8 mouse cellular contexts compared by ENCODE assay signal in the genomic region with DNA sequence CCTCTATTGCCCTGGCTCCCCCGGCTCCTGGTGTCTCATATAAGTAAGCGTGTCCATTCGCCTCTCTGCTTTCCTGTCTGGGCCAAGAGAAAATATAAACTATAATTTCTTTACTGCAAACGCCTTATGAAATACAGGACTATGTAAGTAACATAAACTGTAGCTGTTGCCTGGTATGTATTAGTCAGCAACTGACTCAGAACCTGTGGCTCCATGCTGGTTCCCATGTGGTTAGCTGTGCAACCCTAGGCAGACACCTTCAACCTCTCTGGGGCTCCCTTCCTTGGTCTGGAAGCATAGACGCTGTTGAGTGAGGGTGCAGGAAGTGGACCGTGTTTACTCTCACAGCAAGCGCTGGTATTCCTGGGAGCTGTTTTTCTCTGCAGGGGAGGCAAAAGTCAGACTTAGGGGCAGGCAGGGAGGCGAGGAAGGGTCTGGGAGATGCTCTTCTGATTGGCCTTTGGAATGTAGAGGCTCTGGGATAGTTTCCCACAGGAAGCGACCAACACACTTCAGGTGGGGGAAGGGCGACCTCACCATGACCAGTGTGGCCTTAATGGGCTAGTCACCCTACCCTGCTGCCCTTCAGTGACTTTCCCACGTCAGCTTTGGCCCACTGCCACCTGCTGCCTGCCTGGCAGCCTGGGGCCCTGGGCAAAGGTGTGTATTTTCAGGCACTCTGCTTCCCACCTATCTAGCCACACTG.
DNase-seq lines count a peak whose midpoint lies in the region; ATAC-seq and TF ChIP-seq lines count a peak whose summit lies in the region.

No protein-coding gene starts in this region.

- no peak for TF ChIP-seq EP300 in liver, embryonic 14.5 days (IDR thresholded peaks at IDR 0.05; ENCODE audit: low read depth)

- TF ChIP-seq CTCF in C2C12 (IDR thresholded peaks at IDR 0.05; ENCODE audit: control insufficient read depth, insufficient read depth, insufficient read length), result no peak
- no peak for TF ChIP-seq CTCF in liver, embryonic 14.5 days (IDR thresholded peaks at IDR 0.05; ENCODE audit: low read depth)
- TF ChIP-seq CTCF in midbrain, postnatal 0 days (IDR thresholded peaks at IDR 0.05), result no peak

- H3ac ChIP-seq in C2C12 (ENCODE audit: control insufficient read depth, insufficient read length, low read depth), result no peak overlapping the region

- peak; percentile 47; the same call in 1 of the 2 replicates for ATAC-seq in liver, embryonic 14.5 days (ENCODE audit: insufficient read depth)
- ATAC-seq in CD4-positive, CD25-positive, alpha-beta regulatory T cell, adult 4 months, result no peak
- ATAC-seq in midbrain, postnatal 0 days (ENCODE audit: low FRiP score), result no peak

- no peaks in the 10 kb centered on the region for H3K9me3 ChIP-seq in liver, embryonic 14.5 days (ENCODE audit: control insufficient read depth, low read length)
- no peaks in the 10 kb centered on the region for H3K9me3 ChIP-seq in midbrain, postnatal 0 days (ENCODE audit: low read length)

- H3K36me3 ChIP-seq in C2C12 (ENCODE audit: control insufficient read depth, insufficient read depth), result peaks cover 58% of the 10 kb centered on the region
- H3K36me3 ChIP-seq in liver, embryonic 14.5 days (replicated peaks; ENCODE audit: control insufficient read depth, insufficient read depth, low read depth), result no peaks in the 10 kb centered on the region
- H3K36me3 ChIP-seq in midbrain, postnatal 0 days (ENCODE audit: insufficient read depth, low read length), result no peaks in the 10 kb centered on the region

- WGBS in liver, embryonic 14.5 days (ENCODE audit: insufficient replicate concordance), result 39% methylated on average over 11 of the region's 11 CpGs
- WGBS in midbrain, postnatal 0 days, result 80% methylated on average over 11 of the region's 11 CpGs

- H3K4me2 ChIP-seq in liver, embryonic 14.5 days (ENCODE audit: low read depth), result 0 out of 2 replicates have a peak overlapping the region, but pooled peaks have one; percentile 40
- H3K4me2 ChIP-seq in midbrain, postnatal 0 days (ENCODE audit: low read depth, low read length, poor library complexity, severe bottlenecking), result no peak overlapping the region

- H3K27me3 ChIP-seq in C2C12 (ENCODE audit: control insufficient read depth, insufficient read depth, insufficient read length), result no peaks in the 10 kb centered on the region
- H3K27me3 ChIP-seq in liver, embryonic 14.5 days (ENCODE audit: control insufficient read depth, insufficient read depth, low read length), result no peaks in the 10 kb centered on the region
- H3K27me3 ChIP-seq in midbrain, postnatal 0 days (ENCODE audit: insufficient read depth, low read length), result no peaks in the 10 kb centered on the region

- no peak overlapping the region for H3K27ac ChIP-seq in liver, embryonic 14.5 days
- no peak overlapping the region for H3K27ac ChIP-seq in midbrain, postnatal 0 days (ENCODE audit: low read depth, low read length)

- peaks cover 16% of the 10 kb centered on the region for H3K79me3 ChIP-seq in C2C12 (ENCODE audit: low read depth)

- peaks cover 51% of the 10 kb centered on the region for H3K79me2 ChIP-seq in C2C12 (ENCODE audit: control insufficient read depth, insufficient read depth)

- H3K4me1 ChIP-seq in liver, embryonic 14.5 days (replicated peaks; ENCODE audit: control insufficient read depth in 2 of 2, insufficient read depth in 2 of 2, low read length in 1 of 2), result peaks cover 0 to 22% of the 10 kb centered on the region in 2 experiments; a peak in 2 of 4 replicates
- peaks cover 9% of the 10 kb centered on the region; the same call in 1 of the 2 replicates for H3K4me1 ChIP-seq in midbrain, postnatal 0 days (ENCODE audit: insufficient read depth, low read length)

- H3K4me3 ChIP-seq in C2C12 (ENCODE audit: insufficient read depth, poor library complexity, severe bottlenecking), result no peak overlapping the region
- no peak overlapping the region for H3K4me3 ChIP-seq in liver, embryonic 14.5 days (ENCODE audit: insufficient read depth in 1 of 2, low read depth in 2 of 2, low read length in 2 of 2)
- H3K4me3 ChIP-seq in midbrain, postnatal 0 days (ENCODE audit: low read depth, low read length), result no peak overlapping the region

- intact Hi-C loops in heart, postnatal 36 days (cut with DNase I), result loop anchor here (1.0 to 10.0 kb wide), 3 partner anchors 129 to 275 kb away; partner anchors contain the start of gene Pde5a

- no peak overlapping the region for H3K9ac ChIP-seq in liver, embryonic 14.5 days (replicated peaks)
- H3K9ac ChIP-seq in midbrain, postnatal 0 days (replicated peaks; ENCODE audit: low read length, poor library complexity, severe bottlenecking), result no peak overlapping the region

- DNase-seq in adrenal gland, postnatal 36 days, result peak; percentile 88 to 90
- peak; percentile 40 to 46 for DNase-seq in heart, postnatal 36 days
- no peak for DNase-seq in liver, embryonic 14.5 days (ENCODE audit: low read depth in 3 of 3, low spot score in 3 of 3)
- no peak for DNase-seq in right cerebral cortex, postnatal 14 days
- DNase-seq in neural tube, embryonic 10.5 days (ENCODE audit: extremely low spot score, low spot score), result no peak
- no peak for DNase-seq in midbrain, postnatal 0 days (ENCODE audit: low spot score)

TF ChIP-seq in C2C12, 6 proteins besides CTCF, POLR2A, EP300 and RAD21:
- TF ChIP-seq FOSL1 (IDR thresholded peaks at IDR 0.05; ENCODE audit: insufficient read depth, low read length, poor library complexity, severe bottlenecking), result peak; percentile 92
- TF ChIP-seq MAX (IDR thresholded peaks at IDR 0.05), result peak; percentile 85
- no peak for TF ChIP-seq USF1 (IDR thresholded peaks at IDR 0.05; ENCODE audit: low read depth)
- peak; percentile 44 for TF ChIP-seq MYOD1 (IDR thresholded peaks at IDR 0.05; ENCODE audit: control insufficient read depth, insufficient read length, low read depth)
- no peak for TF ChIP-seq MYOG (IDR thresholded peaks at IDR 0.05; ENCODE audit: control insufficient read depth, extremely low read depth, insufficient read length)
- TF ChIP-seq CEBPB (IDR thresholded peaks at IDR 0.05; ENCODE audit: low read depth), result peak; percentile 58
TF ChIP-seq in C2C12: peak in this region for 4.

Comparison
In these comparisons a context has a peak if more than half of its experiments do, and no peak if none do; other contexts are left out.
1. DNase-seq: peak in adrenal gland, postnatal 36 days (2 of 2) and heart, postnatal 36 days (2 of 2); none in liver, embryonic 14.5 days (0 of 3), right cerebral cortex, postnatal 14 days (single experiment), neural tube, embryonic 10.5 days (single experiment) and midbrain, postnatal 0 days (single experiment).